Mouse (Mus musculus) heart, embryonic 16.5 days (tissue): ENCODE data around the gene Jdp2. TPM values are rescaled to one million over a fixed set of nuclear protein-coding genes. Genes with fewer than 3 reads are reported as not detected.
A peak's percentile ranks its signal among the peaks of the same experiment; 100 is the strongest.

ENCODE experiments used
- ATAC-seq: fragments of 200-750 bp; cut with Nextera tagmentation; replicated peaks from 2 replicates; pipeline ENCODE4 v1.8.0; 2017; ENCODE audit warnings: moderate number of reproducible peaks; ENCODE audit not compliant: insufficient read depth, low FRiP score; ENCODE audit errors: extremely low read depth
- H3K27ac ChIP-seq: fragments of 300-500 bp; sonication (generic); 2 replicates; pipeline ENCODE4 v1.5.1; 2014; ENCODE audit warnings: mild to moderate bottlenecking, low read length, control low read depth, moderate library complexity
- H3K27me3 ChIP-seq: fragments of 300-500 bp; sonication (generic); 2 replicates; pipeline ENCODE4 v1.6.1; 2014; ENCODE audit warnings: low read length, mixed read lengths; ENCODE audit not compliant: control insufficient read depth, insufficient read depth
- H3K36me3 ChIP-seq: fragments of 300-500 bp; sonication (generic); 2 replicates; pipeline ENCODE4 v1.6.1; 2014; ENCODE audit not compliant: control insufficient read depth, insufficient read depth
- H3K4me1 ChIP-seq: fragments of 300-500 bp; sonication (generic); 2 replicates; pipeline ENCODE4 v1.6.1; 2014; ENCODE audit warnings: low read length, mixed read lengths; ENCODE audit not compliant: control insufficient read depth, insufficient read depth
- H3K4me2 ChIP-seq: fragments of 300-500 bp; sonication (generic); 2 replicates; pipeline ENCODE4 v1.6.1; 2014; ENCODE audit warnings: low read depth, mild to moderate bottlenecking, control low read depth, low read length
- H3K4me3 ChIP-seq: fragments of 300-500 bp; sonication (generic); 2 replicates; pipeline ENCODE4 v1.5.1; 2014; ENCODE audit warnings: mild to moderate bottlenecking, control low read depth, low read length
- H3K9ac ChIP-seq: fragments of 300-500 bp; sonication (generic); 2 replicates; pipeline ENCODE4 v1.6.1; 2014; ENCODE audit warnings: low read length, control low read depth
- H3K9me3 ChIP-seq: fragments of 300-500 bp; sonication (generic); replicated peaks from 2 replicates; pipeline ENCODE4 v1.6.1; 2016; ENCODE audit warnings: low read length; ENCODE audit not compliant: control insufficient read depth
- WGBS: fragments of 180-500 bp; shearing (Covaris S2); extraction: QIAGEN DNeasy Blood & Tissue Kit; methylation state at CpG from one replicate; pipeline ENCODE4 v1.1.7; 2014; 5-methylcytosine and 5-hydroxymethylcytosine counted together
- polyA plus RNA-seq: library from polyadenylated mRNA; unstranded; fragments of >200 nt; fragmentation: Nextera tagmentation; extraction: Ambion mirVana; gene quantifications from 2 replicates; pipeline ENCODE4 v1.2.1, GENCODE M21; 2015

The Jdp2 gene
- polyA plus RNA-seq, 1 experiment from 2014 or later = 0.37 TPM

- ATAC-seq = no peak
- H3K4me2 ChIP-seq = no peak overlapping the region
- H3K36me3 ChIP-seq = no peaks in the 10 kb centered on the region
- H3K27ac ChIP-seq = no peak overlapping the region
- 44% methylated on average over 2 of the region's 2 CpGs for WGBS
- H3K9ac ChIP-seq = no peak overlapping the region
- H3K9me3 ChIP-seq = peaks cover 2% of the 10 kb centered on the region; the same call in 1 of the 2 replicates
- no peaks in the 10 kb centered on the region for H3K27me3 ChIP-seq
- H3K4me3 ChIP-seq = no peak overlapping the region
- H3K4me1 ChIP-seq = peaks cover 19% of the 10 kb centered on the region
These were observed 83.5 kb downstream of the Jdp2 start for GRCm38 (mm10) chr12:85682328-85682727.

- no peaks in the 10 kb centered on the region for H3K27me3 ChIP-seq
- no peak overlapping the region for H3K4me2 ChIP-seq
- H3K27ac ChIP-seq = peak overlapping the region; percentile 36; the same call in 1 of the 2 replicates
- H3K36me3 ChIP-seq = no peaks in the 10 kb centered on the region
- peak; percentile 11; the same call in 1 of the 2 replicates for ATAC-seq
- H3K4me3 ChIP-seq = no peak overlapping the region
- H3K4me1 ChIP-seq = peaks cover 19% of the 10 kb centered on the region
- H3K9ac ChIP-seq = no peak overlapping the region
- no peaks in the 10 kb centered on the region; the same call in 1 of the 2 replicates for H3K9me3 ChIP-seq
- 49% methylated on average over 16 of the region's 16 CpGs for WGBS
These were observed 85.8 kb downstream of the Jdp2 start for GRCm38 (mm10) chr12:85684411-85685275.

GRCm38 (mm10) chr12:85686466-85687216, 87.8 kb downstream of the Jdp2 start, which contains the start of gene Batf:
Gene Batf, plus strand, starts transcription at chr12:85686669.
- H3K9ac ChIP-seq = peak within 1 kb of the TSS; percentile 66
- ATAC-seq = peak; percentile 30
- H3K27me3 ChIP-seq = no peaks in the 10 kb centered on the region
- peak within 1 kb of the TSS; percentile 57 for H3K4me2 ChIP-seq
- H3K36me3 ChIP-seq = no peaks in the 10 kb centered on the region
- WGBS = 21% methylated on average over 22 of the region's 22 CpGs
- no peaks in the 10 kb centered on the region; the same call in 1 of the 2 replicates for H3K9me3 ChIP-seq
- peaks cover 22% of the 10 kb centered on the region for H3K4me1 ChIP-seq
- H3K27ac ChIP-seq = no peak within 1 kb of the TSS
- H3K4me3 ChIP-seq = peak within 1 kb of the TSS; percentile 45

GRCm38 (mm10) chr12:85687217-85687533, 88.3 kb downstream of the Jdp2 start:
- H3K4me2 ChIP-seq = peak overlapping the region; percentile 57
- ATAC-seq = no peak
- H3K4me3 ChIP-seq = peak overlapping the region; percentile 45
- H3K9me3 ChIP-seq = no peaks in the 10 kb centered on the region; the same call in 1 of the 2 replicates
- no peak overlapping the region; the same call in 1 of the 2 replicates for H3K9ac ChIP-seq
- H3K36me3 ChIP-seq = no peaks in the 10 kb centered on the region
- 66% methylated on average over 7 of the region's 7 CpGs for WGBS
- H3K4me1 ChIP-seq = peaks cover 22% of the 10 kb centered on the region
- H3K27me3 ChIP-seq = no peaks in the 10 kb centered on the region
- no peak overlapping the region for H3K27ac ChIP-seq

GRCm38 (mm10) chr12:85687846-85688245, 89.0 kb downstream of the Jdp2 start:
- Histone ChIP-seq H3K36me3 (no peaks in the 10 kb centered on the region), H3K4me3 (no peak overlapping the region), H3K9me3 (no peaks in the 10 kb centered on the region), H3K4me1 (peaks cover 22% of the 10 kb centered on the region), H3K27ac (no peak overlapping the region), H3K27me3 (no peaks in the 10 kb centered on the region), H3K9ac (no peak overlapping the region), H3K4me2 (no peak overlapping the region)
- 59% methylated on average over 6 of the region's 6 CpGs for WGBS
- ATAC-seq = no peak

Other genes with a start within 250 kb of the Jdp2 start
- 250 and 253 TPM in 2 replicates for gene Tmed10, start 224.2 kb upstream of the Jdp2 start, polyA plus RNA-seq
- gene Fos, start 125.1 kb upstream of the Jdp2 start, polyA plus RNA-seq = 5.0 and 6.6 TPM in 2 replicates
- 5.1 and 6.8 TPM in 2 replicates for gene Batf, start 87.6 kb downstream of the Jdp2 start, polyA plus RNA-seq
- gene Flvcr2, start 147.5 kb downstream of the Jdp2 start, polyA plus RNA-seq = 10.4 and 11.0 TPM in 2 replicates
- gene Erg28, start 225.5 kb downstream of the Jdp2 start, polyA plus RNA-seq = 56.3 and 65.6 TPM in 2 replicates
- gene Ttll5, start 225.6 kb downstream of the Jdp2 start, polyA plus RNA-seq = 14.9 and 15.5 TPM in 2 replicates